Mouse (Mus musculus): ENCODE measurements around the gene Ube2cbp. TPM values are rescaled to one million over a fixed set of nuclear protein-coding genes. Genes with fewer than 3 reads are reported as not detected.
A peak's percentile ranks its signal among the peaks of the same experiment; 100 is the strongest.

Gene Ube2cbp
- polyA plus RNA-seq, 1 experiment from 2014 or later: 3.7 TPM

DNA sequence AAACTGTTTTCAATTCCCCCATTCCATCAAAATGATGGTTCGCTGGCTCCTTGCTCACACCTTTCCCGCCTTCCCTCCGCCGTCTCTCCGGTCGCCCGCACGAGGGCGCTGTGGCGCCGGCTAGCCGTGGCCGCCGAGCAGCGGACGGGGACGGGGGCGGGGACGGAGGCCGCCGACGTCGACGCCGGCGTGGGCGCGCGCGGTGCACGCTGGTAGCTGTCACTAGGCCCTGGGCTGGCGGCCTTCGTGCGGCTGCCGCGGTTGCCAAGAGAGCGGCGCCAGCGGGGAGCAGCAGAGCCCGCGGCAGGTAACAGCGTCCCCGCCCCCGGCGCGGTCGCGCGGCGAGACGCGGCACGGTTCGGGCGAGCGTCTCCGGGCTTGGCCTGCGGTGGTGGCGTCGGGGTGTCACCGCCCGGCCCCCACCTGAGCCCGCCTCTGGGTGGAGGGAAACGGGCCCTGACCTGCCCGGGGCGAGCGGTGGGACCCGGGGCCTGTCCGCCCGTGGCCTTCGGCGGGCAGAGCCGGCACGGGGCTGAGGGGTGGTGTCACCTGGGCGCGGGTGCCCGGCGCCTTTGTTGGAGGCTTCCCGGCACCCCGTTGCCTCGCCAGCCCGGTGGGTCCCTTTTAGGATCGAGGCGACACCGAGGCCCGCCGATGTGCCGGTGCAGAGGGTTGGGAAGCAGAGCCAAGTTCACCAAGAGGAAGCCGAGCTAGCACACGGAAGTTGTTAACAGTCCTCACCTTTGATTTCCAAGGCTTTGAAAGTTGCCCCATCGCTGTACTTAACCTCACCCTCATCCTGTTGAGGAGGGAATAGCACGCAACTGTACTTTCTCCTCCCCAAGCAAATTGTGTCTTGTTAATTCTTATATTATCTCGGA, 2.5 kb upstream of the Ube2cbp start, which contains the start of gene Dop1a:
Gene Dop1a, plus strand, starts transcription at position 165 of the 881 bp plus-strand sequence.
- H3K9me3 ChIP-seq (replicated peaks): no peaks in the 10 kb centered on the region
- peak within 1 kb of the TSS; percentile 82 for H3K27ac ChIP-seq
- under 1% methylated on average over 89 of the region's 93 CpGs for WGBS (ENCODE audit: insufficient replicate concordance)
- no peaks in the 10 kb centered on the region for H3K36me3 ChIP-seq
- peak within 1 kb of the TSS; percentile 92 for H3K4me2 ChIP-seq
- peak; percentile 82 for DNase-seq
- H3K4me3 ChIP-seq (replicated peaks): peak within 1 kb of the TSS; percentile 89
- peaks cover 4% of the 10 kb centered on the region; the same call in 1 of the 2 replicates for H3K27me3 ChIP-seq
- H3K9ac ChIP-seq: peak within 1 kb of the TSS; percentile 91
- ATAC-seq (ENCODE audit: low read depth): peak; percentile 93
- peaks cover 31% of the 10 kb centered on the region for H3K4me1 ChIP-seq (replicated peaks)

DNA sequence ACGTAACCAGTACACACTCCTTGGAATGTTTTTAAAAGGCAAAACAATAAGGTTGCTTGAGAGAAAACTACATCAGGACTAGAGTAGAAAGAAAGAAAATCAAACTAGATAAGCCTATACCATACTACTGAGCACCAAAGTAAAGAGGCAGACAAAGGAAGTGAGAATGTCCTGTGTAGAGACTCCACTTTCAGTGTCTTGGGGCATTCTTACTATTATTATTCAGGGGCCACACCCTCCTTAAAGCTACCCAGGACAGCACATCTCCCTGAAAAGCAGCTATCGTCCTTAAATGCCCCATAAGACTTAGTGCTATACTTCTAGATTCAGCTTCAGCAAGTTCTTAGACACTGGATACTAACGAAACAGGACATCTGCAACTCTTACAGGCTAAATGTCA, 11.1 kb downstream of the Ube2cbp start:
- Histone ChIP-seq H3K4me1 (replicated peaks) (peaks cover 8% of the 10 kb centered on the region), H3K4me2 (no peak overlapping the region), H3K4me3 (replicated peaks) (no peak overlapping the region), H3K9me3 (replicated peaks) (no peaks in the 10 kb centered on the region), H3K36me3 (no peaks in the 10 kb centered on the region), H3K9ac (no peak overlapping the region), H3K27ac (no peak overlapping the region), H3K27me3 (no peaks in the 10 kb centered on the region)
- ATAC-seq (ENCODE audit: low read depth) (no peak), DNase-seq (no peak)
- WGBS (ENCODE audit: insufficient replicate concordance): 62% methylated on average over 3 of the region's 3 CpGs

DNA sequence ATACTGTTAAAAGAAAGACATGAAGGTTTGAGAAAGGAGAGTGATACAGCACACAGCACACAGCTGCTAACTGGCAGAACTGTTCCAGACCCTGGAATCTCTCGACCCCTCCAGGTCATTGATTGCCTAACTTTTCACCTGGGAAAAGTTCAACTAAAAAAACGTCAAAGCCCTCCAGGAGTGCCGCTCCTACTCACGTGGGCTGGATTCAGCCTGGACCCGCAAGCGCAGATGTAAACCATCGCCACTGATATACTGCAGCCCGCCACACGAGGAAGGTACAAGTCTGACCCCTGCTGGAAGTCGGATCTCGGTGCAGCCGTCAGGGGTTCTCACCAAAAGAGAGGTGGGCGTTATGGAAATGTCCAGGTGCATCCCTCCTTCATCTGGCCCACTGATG, 13.1 kb downstream of the Ube2cbp start:
- Histone ChIP-seq H3K27ac (no peak overlapping the region), H3K27me3 (no peaks in the 10 kb centered on the region), H3K9me3 (replicated peaks) (no peaks in the 10 kb centered on the region), H3K36me3 (no peaks in the 10 kb centered on the region), H3K9ac (no peak overlapping the region), H3K4me1 (replicated peaks) (peaks cover 8% of the 10 kb centered on the region), H3K4me3 (replicated peaks) (no peak overlapping the region), H3K4me2 (peak overlapping the region; percentile 48)
- DNase-seq (peak; percentile 26), ATAC-seq (ENCODE audit: low read depth) (peak; percentile 69)
- 2% methylated on average over 13 of the region's 13 CpGs for WGBS (ENCODE audit: insufficient replicate concordance)

DNA sequence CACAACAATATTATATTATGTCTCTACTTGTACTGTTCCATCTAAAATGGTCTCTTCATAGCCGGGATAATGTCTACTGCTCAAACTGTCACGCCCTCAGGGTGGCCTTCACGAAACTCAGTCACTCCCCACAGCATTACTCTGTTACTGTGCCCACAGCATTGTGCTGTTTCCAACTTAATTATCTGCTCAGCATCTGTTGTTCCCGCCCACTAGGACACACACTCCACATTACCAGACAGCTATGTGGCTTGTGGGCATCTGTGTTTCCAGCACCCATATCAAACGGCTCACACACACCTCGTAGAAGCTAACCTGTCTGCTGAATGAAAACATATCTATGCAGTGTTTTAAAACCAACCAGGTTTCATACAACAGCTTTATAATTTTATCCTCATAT, 13.7 kb downstream of the Ube2cbp start:
- Histone ChIP-seq H3K4me1 (replicated peaks) (peaks cover 8% of the 10 kb centered on the region), H3K4me3 (replicated peaks) (no peak overlapping the region), H3K27ac (no peak overlapping the region), H3K9ac (no peak overlapping the region), H3K36me3 (no peaks in the 10 kb centered on the region), H3K4me2 (peak overlapping the region; percentile 48), H3K27me3 (no peaks in the 10 kb centered on the region), H3K9me3 (replicated peaks) (no peaks in the 10 kb centered on the region)
- ATAC-seq (ENCODE audit: low read depth): peak; percentile 80
- 31% methylated on average over 6 of the region's 6 CpGs for WGBS (ENCODE audit: insufficient replicate concordance)
- DNase-seq: no peak

DNA sequence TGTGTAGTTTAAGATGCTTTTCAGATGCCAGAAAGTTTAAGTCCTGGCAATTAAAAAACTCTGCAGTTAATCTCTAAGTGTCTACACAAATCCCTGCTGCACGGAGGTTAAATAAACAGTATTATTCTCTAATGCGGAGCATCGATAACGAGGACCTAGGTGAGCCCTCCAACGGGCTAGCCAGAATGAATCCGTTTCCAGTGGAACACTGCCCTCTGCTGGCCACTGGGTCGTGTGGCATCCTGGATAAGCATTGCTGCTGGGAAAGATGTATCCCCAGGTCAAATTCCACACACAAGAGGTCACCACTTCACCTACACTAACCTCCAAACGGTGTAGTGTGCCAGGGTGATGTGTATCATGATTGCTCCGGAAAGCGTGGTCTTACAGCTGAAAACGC, 15.2 kb downstream of the Ube2cbp start:
- DNase-seq: peak; percentile 28
- no peak overlapping the region for H3K4me2 ChIP-seq
- no peaks in the 10 kb centered on the region for H3K27me3 ChIP-seq
- no peak overlapping the region for H3K27ac ChIP-seq
- no peak overlapping the region for H3K9ac ChIP-seq
- peak; percentile 45; the same call in 1 of the 2 replicates for ATAC-seq (ENCODE audit: low read depth)
- no peaks in the 10 kb centered on the region for H3K36me3 ChIP-seq
- WGBS (ENCODE audit: insufficient replicate concordance): 10% methylated on average over 11 of the region's 11 CpGs
- no peak overlapping the region for H3K4me3 ChIP-seq (replicated peaks)
- H3K4me1 ChIP-seq (replicated peaks): peaks cover 8% of the 10 kb centered on the region
- no peaks in the 10 kb centered on the region for H3K9me3 ChIP-seq (replicated peaks)

DNA sequence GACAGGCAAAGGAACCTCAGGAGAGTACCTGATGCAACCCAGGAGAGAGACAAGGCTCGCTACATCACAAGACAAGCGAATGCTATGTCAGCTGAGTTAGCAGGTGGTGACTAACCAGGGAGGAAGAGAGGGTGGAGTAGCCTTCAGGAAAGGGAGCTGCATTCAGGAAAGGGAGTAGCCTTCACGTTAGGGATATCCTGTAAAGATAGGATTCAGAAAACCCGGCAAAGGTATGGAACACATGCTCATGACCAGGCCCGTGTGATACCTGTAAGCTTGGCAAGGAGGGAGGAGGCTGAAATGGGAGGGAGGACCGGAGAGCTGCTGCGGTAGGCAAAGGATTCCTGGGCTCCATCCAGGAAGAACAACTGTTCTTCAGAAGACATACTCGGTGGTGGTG, 17.3 kb downstream of the Ube2cbp start:
- no peak overlapping the region for H3K27ac ChIP-seq
- no peak overlapping the region for H3K9ac ChIP-seq
- ATAC-seq (ENCODE audit: low read depth) (no peak), DNase-seq (no peak)
- H3K36me3 ChIP-seq: no peaks in the 10 kb centered on the region
- H3K4me3 ChIP-seq (replicated peaks): no peak overlapping the region
- peaks cover 8% of the 10 kb centered on the region for H3K4me1 ChIP-seq (replicated peaks)
- H3K27me3 ChIP-seq: no peaks in the 10 kb centered on the region
- H3K9me3 ChIP-seq (replicated peaks): no peaks in the 10 kb centered on the region
- WGBS (ENCODE audit: insufficient replicate concordance): 70% methylated on average over 8 of the region's 8 CpGs
- no peak overlapping the region for H3K4me2 ChIP-seq

DNA sequence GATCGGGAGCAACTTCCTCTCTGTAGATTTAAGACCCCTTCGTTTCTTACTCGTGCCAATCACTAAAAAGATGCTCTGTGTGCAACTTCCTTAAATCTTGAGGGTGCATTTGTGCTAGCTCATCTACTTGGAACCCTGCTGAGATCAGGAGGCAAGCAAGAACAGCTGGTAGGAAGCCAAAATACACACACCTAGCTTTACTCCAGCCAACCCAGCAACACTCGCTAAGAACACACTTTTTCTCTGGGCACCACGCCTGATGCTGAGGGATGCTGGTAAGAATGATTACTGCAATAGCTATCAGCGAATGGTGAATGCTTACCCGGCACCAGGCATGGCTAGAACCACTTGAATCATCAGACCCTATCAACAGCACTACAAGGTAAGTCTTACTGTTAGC, 17.9 kb downstream of the Ube2cbp start:
- no peaks in the 10 kb centered on the region for H3K36me3 ChIP-seq
- H3K4me3 ChIP-seq (replicated peaks): no peak overlapping the region
- no peak overlapping the region for H3K4me2 ChIP-seq
- no peaks in the 10 kb centered on the region for H3K27me3 ChIP-seq
- H3K4me1 ChIP-seq (replicated peaks): peaks cover 8% of the 10 kb centered on the region
- H3K9ac ChIP-seq: no peak overlapping the region
- no peak overlapping the region for H3K27ac ChIP-seq
- no peak for DNase-seq
- no peak for ATAC-seq (ENCODE audit: low read depth)
- no peaks in the 10 kb centered on the region for H3K9me3 ChIP-seq (replicated peaks)
- WGBS (ENCODE audit: insufficient replicate concordance): 62% methylated on average over 7 of the region's 7 CpGs

DNA sequence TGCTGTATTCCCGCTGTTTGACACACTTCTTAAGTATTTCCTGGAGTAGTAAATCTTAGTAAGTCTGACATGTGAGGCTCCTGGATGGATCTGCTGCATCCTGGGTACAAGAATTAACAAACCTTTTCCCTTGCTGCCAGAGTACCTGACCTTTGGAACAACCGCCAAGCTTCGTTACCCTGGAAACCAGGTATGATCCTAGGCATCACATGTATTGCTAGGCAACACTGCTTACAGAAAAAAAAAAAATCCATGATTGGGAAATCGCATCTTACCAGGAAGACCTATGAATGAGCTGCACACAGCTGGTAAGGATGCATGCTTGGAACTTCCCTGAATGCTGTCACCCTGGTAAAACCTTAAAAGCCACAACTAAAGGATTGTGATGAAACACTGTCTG, 22.5 kb downstream of the Ube2cbp start:
- no peak overlapping the region for H3K9ac ChIP-seq
- H3K4me2 ChIP-seq: no peak overlapping the region
- H3K36me3 ChIP-seq: no peaks in the 10 kb centered on the region
- H3K4me3 ChIP-seq (replicated peaks): no peak overlapping the region
- ATAC-seq (ENCODE audit: low read depth): no peak
- 60% methylated on average over 4 of the region's 4 CpGs for WGBS (ENCODE audit: insufficient replicate concordance)
- H3K4me1 ChIP-seq (replicated peaks): no peaks in the 10 kb centered on the region
- DNase-seq: no peak
- H3K27me3 ChIP-seq: no peaks in the 10 kb centered on the region
- no peaks in the 10 kb centered on the region for H3K9me3 ChIP-seq (replicated peaks)
- H3K27ac ChIP-seq: no peak overlapping the region

DNA sequence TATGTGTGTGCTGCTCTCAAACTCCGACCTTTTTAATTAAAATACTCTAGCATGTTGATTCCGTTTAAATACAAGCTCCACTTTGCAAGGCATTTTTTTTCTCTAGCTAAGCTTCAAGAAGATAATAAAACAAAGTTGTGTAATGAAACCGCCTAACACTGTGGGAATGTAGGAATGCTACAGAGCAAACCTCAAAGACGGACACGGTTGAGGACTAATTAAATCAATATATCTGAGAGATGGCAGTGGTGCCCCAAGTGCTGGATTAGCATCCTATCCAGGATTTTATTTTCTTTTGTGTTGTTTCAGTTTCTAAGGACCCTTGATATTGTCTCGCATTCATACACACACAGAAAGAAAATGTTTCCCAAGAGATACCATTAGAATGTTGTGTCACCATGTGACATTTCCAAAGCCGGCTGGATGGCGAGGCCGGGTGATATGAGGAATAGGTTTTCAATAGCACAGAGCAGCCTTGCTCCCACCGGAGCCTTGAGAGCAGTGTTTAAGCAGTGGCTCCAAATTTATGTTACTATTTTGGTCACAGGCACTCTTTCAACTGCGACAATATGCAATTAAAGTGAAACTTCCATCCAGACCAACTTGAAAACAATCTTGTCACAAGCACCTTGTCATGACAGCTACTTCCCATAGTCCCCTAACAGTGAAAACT, 26.3 kb downstream of the Ube2cbp start:
- no peak overlapping the region for H3K9ac ChIP-seq
- no peak overlapping the region for H3K4me2 ChIP-seq
- no peaks in the 10 kb centered on the region for H3K36me3 ChIP-seq
- H3K4me3 ChIP-seq (replicated peaks): no peak overlapping the region
- H3K9me3 ChIP-seq (replicated peaks): no peaks in the 10 kb centered on the region
- H3K27me3 ChIP-seq: no peaks in the 10 kb centered on the region
- H3K4me1 ChIP-seq (replicated peaks): no peaks in the 10 kb centered on the region
- ATAC-seq (ENCODE audit: low read depth) (no peak), DNase-seq (no peak)
- 75% methylated on average over 11 of the region's 11 CpGs for WGBS (ENCODE audit: insufficient replicate concordance)
- no peak overlapping the region for H3K27ac ChIP-seq

DNA sequence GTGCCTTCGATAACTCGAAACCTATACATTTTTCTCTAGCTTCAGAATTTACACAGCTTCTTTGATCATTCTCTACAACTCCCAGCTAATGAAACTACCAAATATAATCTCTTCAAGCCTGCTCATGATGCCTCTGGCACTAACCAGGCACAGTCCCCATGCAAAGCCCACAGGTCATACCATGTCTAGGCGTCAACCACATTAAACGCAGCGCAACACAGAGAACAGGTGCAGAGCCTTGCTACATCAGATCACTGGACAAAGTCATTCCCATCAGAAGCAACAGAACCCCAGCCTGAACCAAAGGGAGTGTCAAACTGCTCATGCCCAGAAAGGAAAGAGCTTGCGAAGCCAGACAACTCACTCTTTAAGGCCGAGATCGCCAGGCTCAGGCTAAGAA, 28.1 kb downstream of the Ube2cbp start:
- H3K4me3 ChIP-seq (replicated peaks): no peak overlapping the region
- no peak for ATAC-seq (ENCODE audit: low read depth)

DNA sequence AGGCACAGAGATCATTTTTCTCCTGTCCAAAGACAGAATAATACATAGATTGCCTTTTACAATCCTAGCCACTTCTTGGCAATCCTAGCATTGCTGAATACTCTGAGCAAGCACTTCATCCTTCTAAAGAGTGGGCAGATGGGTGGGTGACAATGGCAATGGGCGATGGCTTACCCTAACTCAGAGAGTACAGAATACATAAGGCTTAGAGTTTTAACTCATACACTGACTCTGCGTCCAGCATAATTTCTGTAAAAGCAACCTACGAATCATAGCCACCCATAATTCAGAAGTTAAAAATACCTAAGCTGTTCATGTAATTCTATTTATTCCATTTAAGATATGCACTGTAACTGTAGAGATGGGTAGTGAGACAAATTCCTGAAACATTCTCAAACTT, 29.2 kb downstream of the Ube2cbp start:
- DNase-seq: no peak

More for the DNA sequence above, 28.1 kb downstream of the Ube2cbp start:
- Histone ChIP-seq H3K4me2 (no peak overlapping the region), H3K9ac (no peak overlapping the region), H3K27me3 (no peaks in the 10 kb centered on the region), H3K27ac (no peak overlapping the region), H3K9me3 (replicated peaks) (no peaks in the 10 kb centered on the region), H3K36me3 (no peaks in the 10 kb centered on the region; the same call in 1 of the 2 replicates), H3K4me1 (replicated peaks) (no peaks in the 10 kb centered on the region)
- 87% methylated on average over 8 of the region's 8 CpGs for WGBS (ENCODE audit: insufficient replicate concordance)
- no peak for DNase-seq

More for the DNA sequence above, 29.2 kb downstream of the Ube2cbp start:
- no peak for ATAC-seq (ENCODE audit: low read depth)
- Histone ChIP-seq H3K4me3 (replicated peaks) (no peak overlapping the region), H3K27ac (no peak overlapping the region), H3K4me1 (replicated peaks) (no peaks in the 10 kb centered on the region), H3K4me2 (no peak overlapping the region), H3K9ac (no peak overlapping the region), H3K9me3 (replicated peaks) (no peaks in the 10 kb centered on the region), H3K36me3 (no peaks in the 10 kb centered on the region; the same call in 1 of the 2 replicates), H3K27me3 (no peaks in the 10 kb centered on the region)
- 77% methylated on average over 3 of the region's 3 CpGs for WGBS (ENCODE audit: insufficient replicate concordance)

All from liver, embryonic 13.5 days (tissue).